Mouse (Mus musculus): ENCODE measurements around the gene Uggt1.

Gene Uggt1

DNA sequence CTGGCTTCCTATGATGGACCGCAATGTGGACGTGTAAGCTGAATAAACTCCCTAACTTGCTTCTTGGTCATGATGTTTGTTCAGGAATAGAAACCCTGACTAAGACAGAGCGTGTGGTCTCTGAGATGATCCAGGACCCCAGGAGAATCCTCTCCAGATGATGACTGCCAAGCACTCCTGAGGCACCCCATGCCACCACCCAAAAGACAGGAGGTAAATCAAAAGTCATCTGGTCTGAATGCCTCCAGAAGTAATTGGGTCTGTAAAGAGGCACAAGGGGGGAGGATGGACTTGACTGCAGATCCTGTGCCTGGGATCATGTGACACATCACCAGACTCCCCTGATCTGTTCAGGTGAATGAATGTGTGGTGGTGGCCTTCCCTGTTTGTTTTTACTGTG, 131.9 kb downstream of the Uggt1 start:
- no peak for DNase-seq

DNA sequence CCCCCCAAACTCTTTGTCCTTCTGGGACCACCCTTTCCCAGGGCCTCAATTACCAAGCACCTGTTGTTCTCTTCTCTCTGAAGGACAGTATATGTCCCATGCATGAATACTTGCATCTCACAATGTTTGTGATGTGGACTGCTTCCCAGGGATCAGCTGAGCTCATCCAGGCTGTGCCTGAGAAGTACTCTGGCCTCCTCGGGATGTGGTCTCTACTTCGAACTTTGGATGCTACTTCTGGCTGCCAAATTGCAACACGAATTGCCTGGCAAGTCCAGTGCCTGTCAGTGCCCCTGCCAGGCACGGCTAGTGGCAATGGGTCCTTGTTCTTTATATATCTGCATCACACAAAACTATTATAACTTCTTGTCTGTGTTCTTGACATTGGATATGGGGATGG, 134.5 kb downstream of the Uggt1 start:
- no peak for DNase-seq

DNA sequence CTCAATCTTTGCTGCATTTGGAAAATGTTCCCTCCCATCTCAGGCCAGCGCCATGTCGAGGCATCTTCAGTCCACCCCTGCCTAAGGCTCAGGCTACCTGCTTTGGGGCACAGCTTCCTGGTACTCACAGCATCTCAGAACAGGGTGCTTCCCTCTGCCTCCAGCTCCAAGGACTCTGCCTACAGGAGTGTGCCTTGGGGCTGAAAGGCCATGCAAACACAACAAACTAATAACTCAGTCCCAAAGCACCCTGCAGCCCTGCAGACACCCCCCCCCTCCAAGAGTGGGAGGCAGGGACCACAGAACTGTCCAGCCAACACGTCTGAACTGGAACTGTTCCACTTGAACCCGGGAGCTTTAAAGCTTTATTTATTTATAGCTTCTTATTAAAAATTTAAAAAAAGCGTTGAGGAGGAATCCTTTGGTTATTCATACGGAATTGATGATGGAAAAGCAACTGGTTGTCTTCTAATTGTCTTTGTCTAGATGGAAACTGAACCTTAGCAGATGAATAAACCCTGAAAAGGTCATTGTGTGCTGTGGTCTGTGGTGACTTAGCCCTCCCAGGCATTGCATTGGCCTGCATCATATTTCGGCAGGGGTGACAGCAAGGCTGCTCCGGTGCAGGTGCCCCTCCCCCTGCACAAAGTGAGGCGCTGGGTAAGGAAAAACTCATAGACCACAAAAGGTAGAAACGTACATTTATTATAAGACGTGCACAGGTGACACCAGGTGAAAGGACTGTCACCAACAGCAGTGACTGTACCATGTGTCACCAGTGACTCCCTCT, 138.4 kb downstream of the Uggt1 start:
- no peak for DNase-seq

DNA sequence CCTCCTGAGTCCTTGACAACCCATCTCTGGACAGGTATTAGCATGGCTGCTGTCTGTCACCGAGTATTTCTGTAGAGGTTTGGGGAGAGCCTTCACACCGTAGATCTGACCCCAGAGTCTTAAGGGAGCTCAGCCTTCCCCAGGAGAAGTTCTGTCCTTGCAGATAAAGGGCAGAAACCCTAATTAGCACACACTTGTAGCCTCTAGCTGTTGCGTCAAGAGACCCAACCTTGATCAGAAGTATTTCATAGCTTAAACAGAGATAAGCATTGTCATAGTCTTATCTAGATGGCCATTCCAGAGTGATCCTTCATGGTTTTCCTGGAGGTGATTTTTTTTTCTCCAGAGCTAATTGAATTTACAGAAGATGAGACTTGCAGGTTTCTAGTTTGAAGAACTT, 144.1 kb downstream of the Uggt1 start:
- no peak for DNase-seq

DNA sequence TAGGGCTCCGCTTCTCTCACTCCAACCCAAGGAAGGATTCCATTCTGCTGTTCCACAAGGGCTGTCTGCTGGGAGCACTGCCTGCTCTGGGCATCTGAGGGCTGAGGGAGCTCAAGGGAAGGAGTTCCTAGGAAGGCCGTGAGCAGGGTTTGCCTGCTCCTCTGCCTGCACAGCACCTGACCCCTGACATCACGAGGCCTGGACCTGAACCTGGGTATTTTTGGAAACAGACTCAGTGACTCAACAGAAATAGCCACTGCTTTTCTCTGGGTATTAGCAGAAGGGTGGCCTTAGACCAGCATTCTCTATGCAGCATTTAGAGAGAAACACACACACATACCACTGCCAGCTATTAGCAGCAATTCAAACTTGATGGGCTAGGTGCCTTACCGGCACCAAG, 146.1 kb downstream of the Uggt1 start:
- no peak for DNase-seq

DNA sequence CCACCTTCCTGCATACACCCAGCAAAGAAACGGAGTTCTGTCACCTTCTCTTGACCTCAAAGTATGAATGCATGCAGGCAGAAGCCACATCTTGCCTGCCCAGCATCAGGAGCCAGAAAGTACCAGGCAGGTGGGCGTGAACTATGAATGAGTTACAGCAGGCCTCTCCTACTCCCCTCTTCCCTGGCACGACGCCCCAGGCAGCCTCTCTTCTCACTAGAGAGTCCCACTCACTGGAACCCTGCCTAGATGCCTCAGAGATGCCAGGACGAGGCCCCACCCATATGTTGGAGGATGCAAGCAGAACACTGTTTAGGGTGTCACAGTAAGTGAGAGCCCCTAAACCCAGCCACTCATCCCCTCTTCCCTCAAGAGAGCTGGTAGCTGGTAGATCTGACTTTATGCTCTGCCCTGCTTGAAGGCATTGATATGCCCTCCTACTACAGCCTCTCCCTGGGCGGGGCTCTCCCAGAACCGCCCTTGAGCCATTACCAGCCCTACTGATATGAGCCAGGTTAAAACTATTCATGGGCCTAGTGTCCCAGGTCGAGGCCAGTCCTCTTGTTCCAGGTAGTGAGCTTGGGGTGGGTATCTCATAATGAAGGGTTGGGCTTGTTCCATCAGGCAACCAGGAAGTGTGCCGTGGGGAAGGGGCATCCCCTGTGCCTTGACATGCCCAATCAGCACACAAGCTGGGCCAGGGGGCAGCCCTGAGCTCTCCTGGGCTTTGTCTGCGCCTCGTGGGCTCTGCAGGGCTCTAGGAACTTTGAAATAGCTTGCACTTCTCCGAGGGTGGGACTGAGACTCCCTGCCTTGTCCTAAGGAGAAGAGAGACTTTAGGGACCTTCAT, 148.9 kb downstream of the Uggt1 start:
- DNase-seq = no peak

DNA sequence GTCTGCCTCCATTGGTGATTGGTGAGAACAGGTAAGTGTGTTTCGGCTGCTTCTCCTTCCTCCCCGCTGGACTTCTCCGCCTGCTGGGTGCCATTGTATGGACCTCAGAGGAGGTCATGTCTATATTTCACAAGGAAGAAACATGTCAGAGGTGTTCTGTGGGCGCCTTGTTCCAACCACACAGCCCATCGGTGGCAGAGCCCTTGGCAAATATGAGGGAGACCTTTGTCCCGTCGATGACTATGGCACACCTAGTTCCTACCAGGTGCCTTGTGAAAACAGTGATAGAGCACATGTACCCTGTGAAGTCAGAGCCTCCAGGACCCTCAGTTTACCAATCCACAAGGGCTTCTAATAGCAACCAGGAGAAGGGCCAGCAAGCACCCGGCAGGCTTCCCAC, 150.8 kb downstream of the Uggt1 start:
- no peak for DNase-seq

DNA sequence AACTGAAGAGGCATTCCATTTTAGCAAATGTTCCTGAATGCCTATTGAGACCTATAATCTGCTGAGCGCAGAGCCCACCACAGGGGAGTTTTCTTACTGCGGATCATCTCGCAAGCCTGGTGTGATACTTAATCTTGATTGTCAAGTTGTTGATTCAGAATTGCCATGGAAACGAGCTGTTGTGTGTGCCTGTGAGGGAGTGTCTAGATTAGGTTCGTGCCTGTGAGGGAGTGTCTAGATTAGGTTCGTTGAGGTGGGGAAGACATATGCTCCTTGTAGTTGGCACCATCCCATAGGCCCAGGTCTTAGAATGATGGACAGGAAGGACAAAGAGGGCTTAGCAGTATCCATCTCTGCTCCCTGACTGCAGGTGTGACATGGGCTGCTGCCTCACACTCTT, 153.3 kb downstream of the Uggt1 start:
- DNase-seq = no peak

DNA sequence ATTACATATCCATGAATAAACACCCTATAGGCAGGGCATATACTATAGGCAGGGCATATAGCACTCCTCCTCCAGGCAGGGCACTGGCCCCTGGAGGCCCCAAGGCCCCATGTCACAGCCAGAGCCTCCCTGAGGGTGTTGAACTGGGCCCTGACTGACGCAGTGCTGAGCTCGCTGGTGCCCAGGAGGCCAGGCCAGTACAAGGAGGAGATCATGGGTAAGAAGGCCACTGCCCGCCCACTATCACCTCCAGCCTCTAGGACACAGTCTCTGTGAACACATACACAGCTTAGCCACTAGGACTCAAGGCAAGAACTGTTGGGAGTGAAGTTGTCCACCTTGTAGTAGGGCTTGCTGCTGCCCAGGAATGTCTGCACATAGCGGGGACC, 153.8 kb downstream of the Uggt1 start:
- DNase-seq = no peak

Data from thymus, adult 18-20 months (tissue).